Mouse (Mus musculus): ENCODE measurements at regions not wholly inside any gene's neighbourhood (a gene's known extent, or its start where the extent isn't known, plus 50 kb on each side); places are given as distances from the start of the nearest gene placed in this dataset.

DNA sequence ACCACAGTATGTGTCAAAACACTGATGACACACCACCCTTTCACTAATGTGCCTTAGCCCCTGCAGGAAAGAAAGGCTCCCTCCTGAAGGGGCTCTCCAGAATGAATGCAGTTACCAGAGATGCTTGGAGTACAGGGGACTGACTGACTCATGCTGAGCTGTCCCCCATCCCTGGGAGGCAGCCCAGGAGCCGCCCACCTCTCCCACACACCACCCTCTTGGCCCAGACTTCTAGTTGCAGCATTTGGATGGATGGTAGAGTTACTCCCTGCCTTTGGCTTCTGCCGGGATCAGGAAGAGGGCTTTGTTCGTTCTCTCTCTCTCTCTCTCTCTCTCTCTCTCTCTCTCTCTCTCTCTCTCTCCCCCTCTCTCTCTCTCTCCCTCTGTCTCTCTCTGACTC lies 53.4 kb upstream of the Jun start:
- no peak for DNase-seq (ENCODE audit: low read depth, low spot score)

DNA sequence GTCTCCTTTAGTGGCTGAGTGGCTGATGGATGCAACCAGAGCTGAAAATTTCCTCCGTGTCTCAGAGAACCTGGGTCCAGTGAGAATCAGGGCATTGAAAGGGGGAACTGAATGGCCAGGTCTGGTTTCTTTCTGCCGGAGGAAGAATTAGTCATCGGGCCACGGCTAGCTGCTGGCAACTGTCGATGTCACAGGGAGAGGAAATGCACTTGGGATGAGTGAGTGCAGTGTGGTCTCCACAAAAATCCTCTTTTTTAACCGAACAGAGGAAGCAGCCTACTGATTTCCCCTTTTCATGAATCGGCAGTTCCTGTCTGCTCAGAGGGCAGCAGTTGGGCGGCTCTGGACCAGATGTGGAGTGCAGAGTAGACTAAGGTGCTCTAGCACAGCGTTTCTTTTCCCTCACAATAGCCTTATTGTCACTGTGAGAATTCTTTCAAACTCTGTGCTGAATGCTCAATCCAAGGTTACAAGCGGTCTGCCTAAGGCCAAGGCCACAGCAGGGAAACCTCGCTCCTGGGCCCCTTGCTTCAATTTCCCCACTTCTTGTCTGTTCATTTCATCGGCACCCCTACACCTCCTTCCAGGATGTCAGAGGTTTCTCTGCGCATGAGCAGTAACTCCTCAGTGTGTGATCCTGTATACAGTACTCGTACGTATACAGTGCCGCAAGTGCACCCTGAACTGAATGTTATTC lies 54.1 kb upstream of the Jun start:
- DNase-seq (ENCODE audit: low read depth, low spot score), result peak; percentile 31

DNA sequence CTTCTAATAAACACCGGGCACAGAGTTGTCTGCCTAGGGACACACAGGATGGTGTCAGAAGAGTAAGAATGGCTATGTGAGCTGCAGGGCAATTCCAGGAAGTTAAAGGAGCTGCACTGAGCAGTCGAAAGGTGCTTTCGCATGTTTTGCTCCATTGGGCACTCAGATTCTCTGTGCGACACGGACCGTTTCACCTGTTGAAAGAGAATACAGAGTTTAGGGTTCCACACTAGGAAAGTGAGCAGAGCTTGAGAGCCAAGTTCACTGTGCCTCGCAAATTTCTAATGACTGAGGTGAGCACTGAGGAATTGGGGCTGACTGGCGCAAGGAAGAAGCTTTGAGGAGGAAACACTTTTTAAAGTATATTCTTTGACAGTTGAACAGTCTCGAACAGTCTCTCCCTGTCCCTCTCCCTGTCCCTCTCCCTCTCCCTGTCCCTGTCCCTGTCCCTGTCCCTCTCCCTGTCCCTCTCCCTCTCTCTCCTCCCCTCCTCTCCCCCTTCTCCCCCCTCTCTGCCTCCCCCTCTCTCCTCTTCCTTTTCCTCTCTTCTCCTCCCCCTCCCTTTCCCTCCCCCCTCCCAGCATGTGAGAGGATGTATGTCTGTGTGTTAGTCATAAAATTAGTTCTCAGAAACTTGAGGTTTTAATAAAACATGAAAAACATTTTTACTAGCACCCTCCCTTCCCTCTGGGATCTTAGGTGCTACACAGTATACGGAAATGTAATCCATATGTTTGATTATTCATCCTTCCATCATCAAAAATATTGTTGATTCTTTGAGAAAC lies 55.1 kb upstream of the Jun start:
- peak; percentile 33 for DNase-seq (ENCODE audit: low read depth, low spot score)

DNA sequence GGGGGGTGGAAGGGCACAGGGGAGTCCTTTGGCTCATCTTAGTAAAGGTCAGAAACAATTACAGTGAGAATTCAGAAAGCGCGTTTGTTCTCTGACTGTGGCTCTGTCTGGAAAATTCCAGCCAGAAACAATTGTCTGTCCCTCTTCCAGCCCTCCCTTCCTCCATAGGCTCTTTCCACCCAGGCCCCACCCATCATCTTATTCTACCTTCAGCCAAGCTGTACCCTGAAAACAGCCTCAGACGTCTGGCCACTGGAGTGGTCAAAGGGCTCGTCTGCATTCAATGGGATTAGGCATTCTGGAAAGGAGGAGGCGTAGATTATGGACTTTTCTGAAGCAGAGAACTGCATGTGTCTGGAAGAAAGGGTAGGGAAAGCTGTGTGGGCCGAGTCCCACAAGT lies 56.8 kb upstream of the Jun start:
- no peak for DNase-seq (ENCODE audit: low read depth, low spot score)

DNA sequence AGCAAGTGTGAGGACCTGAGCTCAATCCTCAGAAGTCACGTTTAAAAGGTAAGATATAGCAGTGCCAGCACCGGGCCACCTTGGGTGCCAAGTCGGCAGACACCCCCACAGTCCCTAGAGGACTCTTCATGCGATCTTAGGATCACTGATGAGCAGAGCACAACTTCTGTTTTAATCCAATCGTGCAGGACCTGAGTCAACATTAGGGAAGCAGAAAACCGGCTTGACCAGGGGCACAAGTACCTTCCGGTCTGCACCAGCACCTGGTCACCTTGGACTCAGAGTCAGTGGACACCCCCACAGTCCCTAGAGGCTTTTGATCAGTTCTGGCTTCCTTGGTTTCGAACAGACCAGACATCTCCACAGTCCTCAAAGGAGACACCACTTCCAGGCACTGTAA lies 58.8 kb upstream of the Jun start:
- DNase-seq (ENCODE audit: low read depth, low spot score), result no peak

GRCm38 (mm10) chr4:95117158-95117681 lies 65.2 kb upstream of the Jun start:
- no peak for DNase-seq (ENCODE audit: low read depth, low spot score)

GRCm38 (mm10) chr4:95120876-95121275 lies 68.9 kb upstream of the Jun start:
- no peak for DNase-seq (ENCODE audit: low read depth, low spot score)

DNA sequence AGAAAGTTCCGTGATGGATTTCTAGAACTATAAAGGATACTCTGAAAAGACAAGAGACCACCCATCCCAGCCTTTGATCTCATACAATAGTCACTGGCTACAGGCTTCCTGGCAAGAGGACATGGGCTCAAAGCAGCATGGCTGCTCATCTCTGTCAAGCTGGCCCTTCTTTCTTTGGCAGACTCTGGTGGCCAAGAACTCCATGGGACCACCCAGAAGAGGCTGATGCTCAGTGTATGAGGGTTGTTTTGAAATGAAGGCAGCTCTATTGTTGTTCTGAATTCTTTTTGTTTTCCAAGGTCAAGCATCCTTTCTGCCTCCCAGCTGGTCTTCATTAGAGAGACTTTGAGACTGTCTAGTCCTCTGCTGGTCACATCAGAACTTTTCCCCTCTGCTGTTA lies 73.3 kb upstream of the Jun start:
- DNase-seq (ENCODE audit: low read depth, low spot score), result no peak

- peak; percentile 21 for DNase-seq (ENCODE audit: low read depth, low spot score)
Measured at GRCm38 (mm10) chr4:95127970-95128369, 75.9 kb upstream of the Jun start.

DNA sequence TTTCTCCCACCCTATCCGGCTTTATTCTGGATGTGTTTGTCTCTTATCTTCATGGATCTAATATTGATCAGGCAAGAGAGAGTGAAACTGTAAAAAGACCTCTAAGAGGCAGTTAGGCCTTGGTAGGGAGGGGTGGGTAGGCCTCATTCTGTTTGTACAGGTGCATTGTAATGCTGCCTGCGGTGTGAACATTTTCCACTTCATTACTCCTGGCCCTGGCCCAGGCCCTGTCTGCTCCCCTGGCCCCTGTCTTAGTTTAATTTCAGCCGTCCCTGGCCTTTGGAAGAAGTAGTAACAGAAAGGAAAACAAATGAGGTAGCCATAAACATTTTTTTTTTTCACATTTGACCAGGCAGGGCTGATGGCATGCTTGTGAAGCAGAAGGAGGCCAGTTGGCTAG lies 81.8 kb upstream of the Jun start:
- peak; percentile 61 for DNase-seq (ENCODE audit: low read depth, low spot score)

- no peak for DNase-seq (ENCODE audit: low read depth, low spot score)
Measured at GRCm38 (mm10) chr4:95134611-95135010, 82.6 kb upstream of the Jun start.

GRCm38 (mm10) chr4:95137413-95138143 lies 85.6 kb upstream of the Jun start:
- no peak for DNase-seq (ENCODE audit: low read depth, low spot score)

DNA sequence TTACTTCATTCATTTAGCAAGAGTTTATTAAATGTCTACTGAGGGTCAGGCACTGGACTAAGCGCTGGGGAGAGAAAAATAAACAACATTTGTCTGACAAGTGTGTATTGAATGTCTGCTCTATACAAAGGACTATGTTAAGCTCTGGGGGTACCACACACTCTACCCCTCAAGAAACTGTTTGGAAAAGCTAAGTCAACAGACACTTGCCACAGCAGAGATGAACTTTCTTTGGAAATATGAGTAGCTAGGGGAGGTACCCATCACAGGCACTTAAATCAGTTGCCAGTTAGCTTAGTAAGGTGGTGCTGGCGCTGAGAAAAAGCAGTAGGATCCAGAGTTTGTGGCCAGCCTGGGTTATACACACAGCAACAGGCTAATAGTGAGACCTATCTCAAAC lies 86.7 kb upstream of the Jun start:
- no peak for DNase-seq (ENCODE audit: low read depth, low spot score)

DNA sequence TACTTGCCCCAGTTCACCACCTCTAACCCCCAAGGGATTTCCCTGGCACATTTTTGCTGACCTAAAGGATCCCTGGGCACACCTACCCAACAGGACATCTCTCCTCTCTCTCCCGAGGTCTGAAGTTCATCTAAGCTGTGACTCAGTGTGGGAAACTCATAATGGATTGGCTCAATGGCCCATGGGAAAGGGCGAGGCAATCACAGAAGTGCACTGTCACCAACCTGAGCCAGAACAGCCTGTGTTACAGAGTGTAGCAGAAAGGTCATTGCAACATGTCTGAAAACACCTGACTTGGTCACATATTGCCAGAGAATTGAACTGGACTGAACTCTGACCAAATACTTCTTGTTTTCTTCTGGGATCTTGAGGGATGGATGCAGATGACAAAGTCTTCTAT lies 89.2 kb upstream of the Jun start:
- no peak for DNase-seq (ENCODE audit: low read depth, low spot score)

DNA sequence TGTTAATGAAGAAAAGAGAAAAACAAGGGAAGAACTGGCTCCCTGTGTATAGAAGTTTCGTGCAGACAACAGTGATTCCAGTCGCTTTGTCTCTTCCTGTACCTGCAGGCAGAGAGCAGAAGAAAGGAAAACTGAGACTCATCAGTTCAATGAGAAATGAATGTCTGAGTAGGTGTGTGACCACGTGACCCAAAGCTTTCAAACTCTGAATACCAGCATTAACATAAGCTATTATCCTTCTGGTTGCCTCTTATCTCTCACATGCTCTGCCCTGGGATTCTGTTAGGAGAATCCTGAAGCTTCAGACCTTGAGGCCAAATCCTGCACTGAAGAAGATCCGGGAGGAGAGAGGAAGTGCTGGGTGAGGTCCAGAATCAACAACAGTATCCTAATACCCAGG lies 91.1 kb upstream of the Jun start:
- no peak for DNase-seq (ENCODE audit: low read depth, low spot score)

- no peak for DNase-seq (ENCODE audit: low read depth, low spot score)
Measured at GRCm38 (mm10) chr4:95143668-95144067, 91.6 kb upstream of the Jun start.

- DNase-seq (ENCODE audit: low read depth, low spot score), result no peak
Measured at GRCm38 (mm10) chr4:95144440-95144839, 92.4 kb upstream of the Jun start.

- no peak for DNase-seq (ENCODE audit: low read depth, low spot score)
Measured at GRCm38 (mm10) chr4:95146268-95146667, 94.2 kb upstream of the Jun start.

DNA sequence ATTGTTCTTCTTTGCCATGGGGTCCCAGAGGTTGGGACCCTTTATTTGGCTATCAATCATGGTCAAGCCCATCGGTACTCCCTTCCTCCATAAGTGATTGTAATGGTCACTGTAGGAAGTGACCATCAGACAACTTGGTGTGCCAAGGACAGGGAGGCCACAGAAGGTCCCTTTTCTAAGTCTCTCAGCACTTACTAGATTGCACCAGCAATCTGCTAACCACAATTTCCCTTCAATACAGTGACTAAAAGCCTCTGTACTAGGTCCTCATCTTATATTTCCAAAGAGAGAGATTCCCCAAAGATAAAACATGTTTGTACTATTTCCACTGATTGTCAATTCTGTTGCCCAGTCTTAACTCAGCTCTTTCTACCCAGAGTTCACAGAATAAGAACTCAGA lies 96.6 kb upstream of the Jun start:
- no peak for DNase-seq (ENCODE audit: low read depth, low spot score)

- no peak for DNase-seq (ENCODE audit: low read depth, low spot score)
Measured at GRCm38 (mm10) chr4:95151678-95152077, 99.7 kb upstream of the Jun start.

GRCm38 (mm10) chr4:95152431-95153115 lies 100.6 kb upstream of the Jun start:
- DNase-seq (ENCODE audit: low read depth, low spot score), result no peak

- no peak for DNase-seq (ENCODE audit: low read depth, low spot score)
Measured at GRCm38 (mm10) chr4:95153737-95154287, 101.8 kb upstream of the Jun start.

All from A20 (cell line).